Mouse (Mus musculus) lung, postnatal 0 days (tissue): Measurements from ENCODE around the gene Ccdc62. TPM values are rescaled to one million over a fixed set of nuclear protein-coding genes. Genes with fewer than 3 reads are reported as not detected.

Experiments used
- ATAC-seq: fragments of 200-750 bp; cut with Nextera tagmentation; 2 replicates; pipeline ENCODE4 v1.8.0; 2017; ENCODE audit warnings: moderate library complexity
- DNase-seq: peaks from one replicate; pipeline ENCODE4 v3.0.0-alpha.2; 2016; ENCODE audit warnings: low spot score
- H3K27ac ChIP-seq: fragments of 300-500 bp; sonication (generic); 2 replicates; pipeline ENCODE4 v1.5.1; 2014; ENCODE audit warnings: antibody characterized with exemption, mild to moderate bottlenecking, low read length, mixed read lengths
- H3K27me3 ChIP-seq: fragments of 300-500 bp; sonication (generic); replicated peaks from 2 replicates; pipeline ENCODE4 v1.6.1; 2014; ENCODE audit warnings: low read length, mixed read lengths; ENCODE audit not compliant: insufficient read depth
- H3K36me3 ChIP-seq: fragments of 300-500 bp; sonication (generic); 2 replicates; pipeline ENCODE4 v1.6.1; 2014; ENCODE audit warnings: low read length, mixed read lengths; ENCODE audit not compliant: insufficient read depth
- H3K4me1 ChIP-seq: fragments of 300-500 bp; sonication (generic); 2 replicates; pipeline ENCODE4 v1.6.1; 2014; ENCODE audit warnings: antibody characterized with exemption, low read depth, low read length, mixed read lengths; ENCODE audit not compliant: insufficient read depth
- H3K4me2 ChIP-seq: fragments of 300-500 bp; sonication (generic); replicated peaks from 2 replicates; pipeline ENCODE4 v1.6.1; 2014; ENCODE audit warnings: low read depth, mild to moderate bottlenecking, low read length, moderate library complexity, mixed read lengths
- H3K4me3 ChIP-seq: fragments of 300-500 bp; sonication (generic); 2 replicates; pipeline ENCODE4 v1.5.1; 2014; ENCODE audit warnings: low read depth, low read length
- H3K9ac ChIP-seq: fragments of 300-500 bp; sonication (generic); replicated peaks from 2 replicates; pipeline ENCODE4 v1.6.1; 2014; ENCODE audit warnings: low read depth, mild to moderate bottlenecking
- H3K9me3 ChIP-seq: fragments of 300-500 bp; sonication (generic); 2 replicates; pipeline ENCODE4 v1.6.1; 2016; ENCODE audit warnings: low read length, mixed read lengths
- CTCF ChIP-seq: IDR thresholded peaks from 2 replicates; pipeline ENCODE4 v1.5.1; 2016; ENCODE audit warnings: antibody characterized with exemption, mild to moderate bottlenecking
- EP300 ChIP-seq: IDR thresholded peaks from 2 replicates; pipeline ENCODE4 v1.6.1; 2016; ENCODE audit warnings: antibody characterized with exemption, mild to moderate bottlenecking, control low read depth
- WGBS: fragments of 180-500 bp; shearing (Covaris S2); extraction: QIAGEN DNeasy Blood & Tissue Kit; methylation state at CpG from one replicate; pipeline ENCODE4 v1.1.7; 2014; 5-methylcytosine and 5-hydroxymethylcytosine counted together
- polyA plus RNA-seq: library from polyadenylated mRNA; unstranded; fragments of >200 nt; fragmentation: Nextera tagmentation; extraction: Ambion mirVana; gene quantifications from 2 replicates; pipeline ENCODE4 v1.2.1, GENCODE M21; 2015

The Ccdc62 gene
- polyA plus RNA-seq, 1 experiment from 2014 or later: 6.3 TPM

GRCm38 (mm10) chr5:123993263-123994036, 63.0 kb downstream of the Ccdc62 start:
- Histone ChIP-seq H3K4me3 (no peak overlapping the region), H3K4me2 (no peak overlapping the region), H3K27me3 (no peaks in the 10 kb centered on the region), H3K9me3 (no peaks in the 10 kb centered on the region), H3K36me3 (no peaks in the 10 kb centered on the region), H3K27ac (no peak overlapping the region), H3K4me1 (peaks cover 17% of the 10 kb centered on the region; the same call in 1 of the 2 replicates), H3K9ac (no peak overlapping the region)
- no peak for DNase-seq
- TF ChIP-seq CTCF: no peak
- TF ChIP-seq EP300: no peak
- ATAC-seq: 0 out of 2 replicates have a peak, but pooled peaks have one; percentile 8
- WGBS: 55% methylated on average over 7 of the region's 7 CpGs

- ATAC-seq: no peak
- TF ChIP-seq EP300 (no peak), CTCF (no peak)
- no peak overlapping the region for H3K27ac ChIP-seq
Observed at GRCm38 (mm10) chr5:123994468-123994867, 64.0 kb downstream of the Ccdc62 start.

GRCm38 (mm10) chr5:123995388-123995787, 64.9 kb downstream of the Ccdc62 start:
- H3K4me2 ChIP-seq: no peak overlapping the region
- H3K27ac ChIP-seq: no peak overlapping the region
- H3K36me3 ChIP-seq: no peaks in the 10 kb centered on the region
- no peak overlapping the region for H3K9ac ChIP-seq
- DNase-seq (no peak), ATAC-seq (no peak)
- no peak overlapping the region for H3K4me3 ChIP-seq
- peaks cover 11% of the 10 kb centered on the region; the same call in 1 of the 2 replicates for H3K4me1 ChIP-seq
- no peaks in the 10 kb centered on the region for H3K27me3 ChIP-seq
- H3K9me3 ChIP-seq: no peaks in the 10 kb centered on the region
- WGBS: 51% methylated on average over 6 of the region's 6 CpGs
- no peak for TF ChIP-seq EP300
- no peak for TF ChIP-seq CTCF

More at GRCm38 (mm10) chr5:123994468-123994867, 64.0 kb downstream of the Ccdc62 start:
- no peak overlapping the region for H3K4me3 ChIP-seq
- no peaks in the 10 kb centered on the region for H3K27me3 ChIP-seq
- WGBS: 82% methylated on average over 7 of the region's 7 CpGs
- H3K4me1 ChIP-seq: peaks cover 17% of the 10 kb centered on the region; the same call in 1 of the 2 replicates
- H3K4me2 ChIP-seq: no peak overlapping the region
- H3K9ac ChIP-seq: no peak overlapping the region
- no peaks in the 10 kb centered on the region for H3K36me3 ChIP-seq
- no peak for DNase-seq
- no peaks in the 10 kb centered on the region for H3K9me3 ChIP-seq

GRCm38 (mm10) chr5:123996194-123996593, 65.7 kb downstream of the Ccdc62 start:
- no peaks in the 10 kb centered on the region for H3K27me3 ChIP-seq
- no peak overlapping the region for H3K4me3 ChIP-seq
- TF ChIP-seq EP300 (no peak), CTCF (peak; percentile 23; the same call in 1 of the 2 replicates)
- H3K27ac ChIP-seq: no peak overlapping the region
- peaks cover 11% of the 10 kb centered on the region; the same call in 1 of the 2 replicates for H3K4me1 ChIP-seq
- WGBS: 68% methylated on average over 10 of the region's 10 CpGs
- no peaks in the 10 kb centered on the region for H3K36me3 ChIP-seq
- H3K9ac ChIP-seq: no peak overlapping the region
- ATAC-seq (no peak), DNase-seq (no peak)
- H3K4me2 ChIP-seq: no peak overlapping the region
- H3K9me3 ChIP-seq: no peaks in the 10 kb centered on the region

GRCm38 (mm10) chr5:123996695-123997094, 66.2 kb downstream of the Ccdc62 start:
- WGBS: 92% methylated on average over 14 of the region's 14 CpGs
- DNase-seq (no peak), ATAC-seq (no peak)
- no peak for TF ChIP-seq CTCF
- TF ChIP-seq EP300: no peak
- Histone ChIP-seq H3K4me1 (peaks cover 10% of the 10 kb centered on the region; the same call in 1 of the 2 replicates), H3K9me3 (no peaks in the 10 kb centered on the region), H3K4me2 (no peak overlapping the region), H3K27ac (no peak overlapping the region), H3K9ac (no peak overlapping the region), H3K27me3 (no peaks in the 10 kb centered on the region), H3K4me3 (no peak overlapping the region), H3K36me3 (no peaks in the 10 kb centered on the region)

- Histone ChIP-seq H3K4me1 (peaks cover 4% of the 10 kb centered on the region; the same call in 1 of the 2 replicates), H3K27ac (no peak overlapping the region), H3K9ac (no peak overlapping the region), H3K4me2 (no peak overlapping the region), H3K36me3 (no peaks in the 10 kb centered on the region), H3K4me3 (no peak overlapping the region), H3K9me3 (no peaks in the 10 kb centered on the region), H3K27me3 (no peaks in the 10 kb centered on the region)
- 87% methylated on average over 24 of the region's 24 CpGs for WGBS
- no peak for ATAC-seq
- DNase-seq: no peak
- TF ChIP-seq CTCF: no peak
- TF ChIP-seq EP300: no peak
Observed at GRCm38 (mm10) chr5:123997211-123997751, 66.8 kb downstream of the Ccdc62 start.
